Comparison of ENCODE assay signal across 23 mouse cellular contexts in the genomic region with DNA sequence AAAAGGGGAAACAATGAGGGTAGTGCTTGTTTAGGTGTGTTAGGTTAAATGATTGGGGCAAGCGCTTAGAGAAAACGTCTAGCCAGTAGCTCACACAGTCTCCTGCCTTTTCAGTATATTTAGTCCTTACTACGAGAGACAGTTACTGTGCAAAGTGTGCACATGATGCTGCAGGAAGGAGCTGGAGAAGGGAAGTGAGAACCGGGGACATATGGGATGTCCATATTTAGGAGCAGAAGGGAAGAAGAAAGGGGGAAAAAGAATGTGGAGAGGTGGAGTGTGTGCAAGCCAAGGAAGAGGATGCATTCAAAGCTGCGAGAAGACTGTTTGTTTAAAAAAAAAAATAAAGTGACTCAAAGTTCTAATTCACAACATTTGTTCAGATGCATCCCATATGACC.
A peak's percentile ranks its signal among the peaks of the same experiment; 100 is the strongest.
DNase-seq lines count a peak whose midpoint lies in the region; ATAC-seq and TF ChIP-seq lines count a peak whose summit lies in the region.
"Had no signal": no experiment of that assay in that cellular context is flagged by ENCODE, and none has a peak within 500 bp of the region (broad histone marks: within the 10 kb centered on the region; RNA-seq: fewer than 3 reads in every experiment).

No protein-coding gene starts in this region.

- no peak for TF ChIP-seq CTCF in layer of hippocampus, adult 2 months (conservative IDR thresholded peaks at IDR 0.05)

- peaks cover 3% of the 10 kb centered on the region; the same call in 1 of the 2 replicates for H3K9me3 ChIP-seq in kidney, embryonic 14.5 days (ENCODE audit: control insufficient read depth, low read length)
- H3K9me3 ChIP-seq: hindbrain, embryonic 15.5 days; limb, embryonic 13.5 days; liver, embryonic 12.5 days had no signal

- no peaks in the 10 kb centered on the region for H3K36me3 ChIP-seq in kidney, embryonic 14.5 days (ENCODE audit: control insufficient read depth, insufficient read depth, low read length)
- H3K36me3 ChIP-seq: hindbrain, embryonic 15.5 days; limb, embryonic 13.5 days; liver, embryonic 12.5 days had no signal

- H3K27ac ChIP-seq in layer of hippocampus, adult 2 months = no peak overlapping the region
- H3K27ac ChIP-seq in kidney, embryonic 14.5 days (ENCODE audit: low read depth, low read length) = no peak overlapping the region
- H3K27ac ChIP-seq: hindbrain, embryonic 15.5 days; limb, embryonic 13.5 days; liver, embryonic 12.5 days had no signal

- 78% methylated on average over 5 of the region's 5 CpGs for WGBS in kidney, embryonic 14.5 days

- peak; percentile 92 for ATAC-seq in frontal cortex, adult (ENCODE audit: low TSS enrichment)
- ATAC-seq in kidney, embryonic 14.5 days (ENCODE audit: low FRiP score, low TSS enrichment) = no peak
- ATAC-seq: forebrain, embryonic 14.5 days; liver, embryonic 12.5 days had no signal

- no peaks in the 10 kb centered on the region for H3K27me3 ChIP-seq in kidney, embryonic 14.5 days (ENCODE audit: control insufficient read depth, insufficient read depth, low read length)
- H3K27me3 ChIP-seq: hindbrain, embryonic 15.5 days; limb, embryonic 13.5 days; liver, embryonic 12.5 days had no signal

- peaks cover 8% of the 10 kb centered on the region; the same call in 1 of the 2 replicates for H3K4me1 ChIP-seq in kidney, embryonic 14.5 days (ENCODE audit: control insufficient read depth, insufficient read depth, low read length)
- H3K4me1 ChIP-seq: limb, embryonic 13.5 days; liver, embryonic 12.5 days had no signal

- intact Hi-C loops in left cerebral cortex, postnatal 25 days (cut with DNase I) = loop anchor here (1.0 kb wide), 1 partner anchor 90 kb away; no protein-coding TSS in a partner anchor

- no peak overlapping the region for H3K4me3 ChIP-seq in layer of hippocampus, adult 2 months
- H3K4me3 ChIP-seq in kidney, embryonic 14.5 days (ENCODE audit: low read length) = no peak overlapping the region
- H3K4me3 ChIP-seq: hindbrain, embryonic 15.5 days; limb, embryonic 13.5 days; liver, embryonic 12.5 days had no signal

- no peak overlapping the region for H3K9ac ChIP-seq in kidney, embryonic 14.5 days (ENCODE audit: low read depth, low read length)
- H3K9ac ChIP-seq: hindbrain, embryonic 15.5 days; limb, embryonic 13.5 days; liver, embryonic 12.5 days had no signal

- no peak for DNase-seq in frontal cortex, postnatal 14 days (ENCODE audit: low spot score in 2 of 2)
- DNase-seq in layer of hippocampus, adult 2 months (ENCODE audit: low spot score in 2 of 2) = peak; percentile 33 to 60
- DNase-seq in layer of hippocampus, postnatal 36 days = no peak
- peak; percentile 26 to 30 for DNase-seq in layer of hippocampus, adult 8-10 months (ENCODE audit: low spot score in 2 of 2)
- peak; percentile 47 to 91 for DNase-seq in left cerebral cortex, postnatal 25 days (ENCODE audit: low spot score in 2 of 2)
- DNase-seq in cerebellum, postnatal 25 days = no peak
- DNase-seq: adrenal gland, postnatal 36 days; cerebellum, adult 11 months; cerebellum, adult 9-11 months; kidney, adult 2 months; kidney, postnatal 10 days; lung, adult 18-20 months; lung, postnatal 14 days; thymus, adult 2 months; thymus, postnatal 4 days had no signal

- H3K4me2 ChIP-seq in kidney, embryonic 14.5 days (replicated peaks; ENCODE audit: low read depth, low read length) = no peak overlapping the region
- H3K4me2 ChIP-seq: heart, embryonic 11.5 days; hindbrain, embryonic 15.5 days; limb, embryonic 13.5 days; liver, embryonic 12.5 days; midbrain, embryonic 11.5 days had no signal

Comparison
In these comparisons a context has a peak if more than half of its experiments do, and no peak if none do; other contexts are left out.
1. DNase-seq: peak in layer of hippocampus, adult 2 months (2 of 2), layer of hippocampus, adult 8-10 months (2 of 2) and left cerebral cortex, postnatal 25 days (2 of 2); none in frontal cortex, postnatal 14 days (0 of 2), layer of hippocampus, postnatal 36 days (0 of 2) and cerebellum, postnatal 25 days (0 of 2).